Mouse (Mus musculus) embryonic facial prominence, embryonic 15.5 days (tissue): Measurements from ENCODE around the gene Gdf1. TPM values are rescaled to one million over a fixed set of nuclear protein-coding genes. Genes with fewer than 3 reads are reported as not detected.

Experiments
- ATAC-seq: fragments of 200-750 bp; cut with Nextera tagmentation; 2 replicates; pipeline ENCODE4 v1.8.0; 2017; ENCODE audit warnings: low read depth, moderate TSS enrichment; ENCODE audit not compliant: insufficient number of reproducible peaks, low FRiP score, low TSS enrichment
- H3K27ac ChIP-seq: fragments of 300-500 bp; sonication (generic); replicated peaks from 2 replicates; pipeline ENCODE4 v1.5.1; 2015; ENCODE audit warnings: mild to moderate bottlenecking, inconsistent platforms
- H3K27me3 ChIP-seq: fragments of 300-500 bp; sonication (generic); 2 replicates; pipeline ENCODE4 v1.6.1; 2015; ENCODE audit warnings: inconsistent platforms
- H3K36me3 ChIP-seq: fragments of 300-500 bp; sonication (generic); 2 replicates; pipeline ENCODE4 v1.6.1; 2015; ENCODE audit warnings: mild to moderate bottlenecking, inconsistent platforms
- H3K4me1 ChIP-seq: fragments of 300-500 bp; sonication (generic); 2 replicates; pipeline ENCODE4 v1.6.1; 2015; ENCODE audit warnings: inconsistent platforms
- H3K4me2 ChIP-seq: fragments of 300-500 bp; sonication (generic); replicated peaks from 2 replicates; pipeline ENCODE4 v1.6.1; 2015; ENCODE audit warnings: mild to moderate bottlenecking, inconsistent platforms
- H3K4me3 ChIP-seq: fragments of 300-500 bp; sonication (generic); replicated peaks from 2 replicates; pipeline ENCODE4 v1.5.1; 2015; ENCODE audit warnings: mild to moderate bottlenecking, inconsistent platforms
- H3K9ac ChIP-seq: fragments of 300-500 bp; sonication (generic); 2 replicates; pipeline ENCODE4 v1.6.1; 2015; ENCODE audit warnings: inconsistent platforms
- H3K9me3 ChIP-seq: fragments of 300-500 bp; sonication (generic); replicated peaks from 2 replicates; pipeline ENCODE4 v1.6.1; 2016; ENCODE audit warnings: inconsistent platforms
- WGBS: fragments of 180-500 bp; shearing (Covaris S2); methylation state at CpG from one replicate; pipeline ENCODE4 v1.1.7; 2015; 5-methylcytosine and 5-hydroxymethylcytosine counted together
- polyA plus RNA-seq: library from polyadenylated mRNA; unstranded; fragments of >200 nt; fragmentation: Nextera tagmentation; extraction: Ambion mirVana; gene quantifications from 2 replicates; pipeline ENCODE4 v1.2.1, GENCODE M21; 2015

Gdf1 gene
- polyA plus RNA-seq, 1 experiment from 2014 or later = 2.6 TPM

DNA sequence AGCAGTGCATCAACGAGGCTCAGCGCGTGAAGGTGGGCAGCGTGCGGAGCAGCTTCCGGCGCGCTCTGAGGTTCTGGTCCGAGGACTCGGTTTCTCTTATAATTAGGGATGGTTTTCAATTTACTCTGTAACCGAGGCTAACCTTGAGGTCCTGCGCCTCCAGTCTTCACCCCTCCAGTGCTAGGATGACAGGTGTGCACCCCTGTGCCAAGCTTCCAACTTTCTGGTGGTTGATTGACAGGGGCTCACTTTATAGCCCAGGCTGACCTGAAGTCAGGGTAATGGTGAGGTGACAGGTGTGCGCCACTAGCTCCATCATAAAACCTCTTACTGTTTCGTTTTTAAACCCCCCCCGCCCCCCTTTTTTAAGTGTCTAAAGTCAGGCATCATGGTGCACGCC lies 26.7 kb upstream of the Gdf1 start:
- Histone ChIP-seq H3K9me3 (no peaks in the 10 kb centered on the region), H3K4me2 (peak overlapping the region; percentile 82), H3K4me3 (peak overlapping the region; percentile 98), H3K9ac (peak overlapping the region; percentile 87), H3K4me1 (peaks cover 31% of the 10 kb centered on the region), H3K36me3 (peaks cover 53% of the 10 kb centered on the region), H3K27me3 (no peaks in the 10 kb centered on the region), H3K27ac (peak overlapping the region; percentile 90)
- WGBS = 3% methylated on average over 16 of the region's 16 CpGs
- ATAC-seq = no peak

DNA sequence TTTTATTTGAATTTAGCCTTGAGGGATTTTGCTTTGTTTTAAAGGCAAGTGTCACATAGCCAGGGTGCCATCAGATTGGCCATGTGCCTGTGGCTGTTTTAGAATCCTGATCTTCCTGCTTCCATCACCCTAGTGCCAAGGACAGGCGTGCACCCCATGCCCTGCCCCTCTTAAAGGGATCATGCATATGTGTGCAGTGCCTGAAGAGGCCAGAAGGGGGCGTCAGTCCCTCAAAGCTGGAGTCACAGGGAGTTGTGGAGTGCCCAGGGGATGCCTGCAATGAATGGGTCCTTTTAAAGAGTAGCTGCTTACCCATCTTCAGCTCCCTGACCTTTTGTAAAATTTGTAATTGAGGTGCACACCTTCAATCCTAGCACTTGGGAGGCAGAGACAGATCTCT lies 20.3 kb upstream of the Gdf1 start:
- Histone ChIP-seq H3K27ac (no peak overlapping the region), H3K27me3 (no peaks in the 10 kb centered on the region), H3K4me2 (no peak overlapping the region), H3K36me3 (peaks cover 88% of the 10 kb centered on the region), H3K4me3 (no peak overlapping the region), H3K9me3 (no peaks in the 10 kb centered on the region), H3K4me1 (peaks cover 7% of the 10 kb centered on the region), H3K9ac (no peak overlapping the region)
- ATAC-seq = no peak
- WGBS = 28% methylated on average over 2 of the region's 2 CpGs

DNA sequence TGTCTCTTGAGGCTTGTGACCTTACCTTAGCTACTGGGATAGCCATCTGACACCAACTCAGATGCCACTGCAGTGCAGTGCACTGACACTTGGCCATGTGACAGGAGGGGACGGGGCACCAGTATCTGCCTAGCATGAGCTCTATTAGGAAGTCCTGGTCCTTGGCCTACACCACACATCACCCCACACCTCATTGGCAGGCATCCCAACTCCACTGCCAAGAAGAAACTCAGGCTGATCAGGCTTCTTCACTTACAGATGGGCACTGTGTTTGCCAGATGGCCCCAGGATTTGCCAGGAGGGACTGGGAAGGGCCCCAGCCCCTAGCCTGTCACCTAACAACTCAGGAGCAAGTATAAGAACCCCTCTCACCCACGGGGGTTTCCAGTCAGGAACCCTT lies 16.2 kb upstream of the Gdf1 start:
- Histone ChIP-seq H3K4me1 (peaks cover 36% of the 10 kb centered on the region), H3K36me3 (peaks cover 49% of the 10 kb centered on the region), H3K27ac (no peak overlapping the region), H3K4me3 (no peak overlapping the region), H3K4me2 (no peak overlapping the region), H3K27me3 (no peaks in the 10 kb centered on the region), H3K9me3 (no peaks in the 10 kb centered on the region), H3K9ac (no peak overlapping the region)
- no peak for ATAC-seq
- WGBS = 85% methylated on average over 2 of the region's 2 CpGs

DNA sequence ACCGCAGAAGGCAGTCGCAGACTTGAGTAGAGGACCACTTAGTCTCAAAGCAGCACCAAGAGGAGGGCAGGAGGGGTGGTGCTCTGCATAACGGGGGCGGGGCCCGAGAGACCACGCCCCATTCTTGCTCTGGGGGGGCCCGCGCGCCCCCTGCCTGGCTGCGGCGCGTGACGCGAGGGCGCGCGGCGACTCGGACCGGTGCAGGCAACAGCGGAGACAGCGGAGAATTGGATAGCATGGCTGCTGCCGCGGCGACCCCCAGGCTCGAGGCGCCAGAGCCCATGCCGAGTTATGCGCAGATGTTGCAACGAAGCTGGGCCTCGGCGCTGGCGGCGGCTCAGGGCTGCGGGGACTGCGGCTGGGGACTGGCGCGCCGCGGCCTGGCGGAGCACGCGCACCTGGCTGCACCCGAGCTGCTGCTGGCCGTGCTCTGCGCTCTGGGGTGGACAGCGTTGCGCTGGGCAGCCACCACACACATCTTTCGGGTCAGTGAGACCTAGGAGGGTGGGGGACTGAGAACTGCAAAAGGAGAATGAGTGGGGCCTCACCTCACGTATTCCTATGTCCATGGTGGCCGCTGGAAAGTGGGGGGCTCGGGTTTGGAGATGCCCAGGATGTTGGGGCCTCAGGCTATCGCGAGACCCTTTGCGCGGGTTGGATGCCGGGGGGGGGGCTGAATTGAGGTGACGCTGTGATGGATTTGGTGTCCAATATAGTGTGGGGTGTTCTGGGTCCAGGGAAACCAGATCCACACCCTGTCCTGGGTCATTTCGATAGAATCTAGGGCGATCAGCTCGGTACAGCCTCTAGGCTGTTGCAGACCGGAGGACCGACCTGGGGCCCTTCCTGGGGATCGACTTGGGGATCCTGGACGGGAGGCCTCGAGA lies 13.8 kb upstream of the Gdf1 start, which contains the start of gene Cers1:
TSS of gene Cers1 (plus strand) at position 152 of the 887 bp plus-strand sequence.
- Histone ChIP-seq H3K4me2 (peak within 1 kb of the TSS; percentile 86), H3K9me3 (no peaks in the 10 kb centered on the region), H3K27ac (peak within 1 kb of the TSS; percentile 81), H3K4me3 (peak within 1 kb of the TSS; percentile 61), H3K36me3 (peaks cover 45% of the 10 kb centered on the region), H3K4me1 (peaks cover 36% of the 10 kb centered on the region), H3K9ac (peak within 1 kb of the TSS; percentile 64), H3K27me3 (no peaks in the 10 kb centered on the region)
- 3% methylated on average over 53 of the region's 66 CpGs for WGBS
- peak; percentile 81 for ATAC-seq

DNA sequence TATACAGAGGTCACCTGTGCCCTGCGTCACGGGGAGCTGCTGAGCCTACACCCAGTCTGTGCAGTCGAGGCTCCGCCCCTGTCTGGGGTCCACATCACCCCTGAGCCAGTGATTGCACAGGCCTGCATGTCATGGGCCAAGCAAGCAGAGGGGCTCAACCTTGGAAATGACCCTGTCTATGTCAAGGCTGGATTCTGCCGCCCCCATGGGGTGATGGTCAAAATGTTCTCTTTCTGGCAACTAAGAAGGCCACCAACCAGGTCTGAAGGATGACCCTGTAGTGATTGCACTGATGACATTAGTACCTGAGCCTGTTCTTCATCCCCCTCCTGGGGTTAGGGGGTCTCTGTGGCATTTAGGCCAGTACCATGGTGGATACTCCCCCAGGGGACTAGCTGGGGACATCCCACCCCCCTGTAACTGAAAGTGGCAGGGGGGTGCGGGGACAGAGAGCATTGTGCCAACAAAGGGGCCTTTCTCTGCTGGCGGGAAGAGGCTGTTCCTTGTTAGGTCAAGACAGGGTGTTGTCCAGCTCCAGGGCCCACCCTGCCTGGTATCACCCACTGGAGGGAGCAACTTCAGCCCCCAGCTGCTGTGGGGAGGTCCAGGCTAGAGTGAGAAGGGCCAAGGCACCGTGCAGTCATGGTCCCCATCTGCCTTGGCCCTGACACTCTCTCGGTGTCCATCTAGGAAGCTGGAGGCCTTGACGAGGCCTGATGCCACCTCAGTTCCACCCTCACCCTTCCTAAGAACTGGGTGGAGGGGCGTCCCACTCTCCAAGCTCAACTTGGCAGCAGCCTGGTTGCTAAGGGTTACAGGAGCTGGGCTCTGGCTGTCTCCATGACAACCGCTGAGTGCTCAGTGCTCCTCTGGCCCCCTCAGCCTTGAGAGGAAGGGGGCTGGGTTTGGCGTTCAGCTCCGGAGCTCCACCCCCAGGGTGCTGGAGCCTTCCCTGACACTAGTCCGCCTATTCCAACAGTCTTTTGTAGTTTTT lies 12.8 kb upstream of the Gdf1 start:
- Histone ChIP-seq H3K9ac (peak overlapping the region; percentile 64; the same call in 1 of the 2 replicates), H3K36me3 (peaks cover 35% of the 10 kb centered on the region), H3K4me2 (peak overlapping the region; percentile 86), H3K9me3 (no peaks in the 10 kb centered on the region), H3K27me3 (no peaks in the 10 kb centered on the region), H3K27ac (peak overlapping the region; percentile 81; the same call in 1 of the 2 replicates), H3K4me1 (peaks cover 36% of the 10 kb centered on the region), H3K4me3 (peak overlapping the region; percentile 61)
- peak; percentile 66 for ATAC-seq
- 13% methylated on average over 15 of the region's 15 CpGs for WGBS

DNA sequence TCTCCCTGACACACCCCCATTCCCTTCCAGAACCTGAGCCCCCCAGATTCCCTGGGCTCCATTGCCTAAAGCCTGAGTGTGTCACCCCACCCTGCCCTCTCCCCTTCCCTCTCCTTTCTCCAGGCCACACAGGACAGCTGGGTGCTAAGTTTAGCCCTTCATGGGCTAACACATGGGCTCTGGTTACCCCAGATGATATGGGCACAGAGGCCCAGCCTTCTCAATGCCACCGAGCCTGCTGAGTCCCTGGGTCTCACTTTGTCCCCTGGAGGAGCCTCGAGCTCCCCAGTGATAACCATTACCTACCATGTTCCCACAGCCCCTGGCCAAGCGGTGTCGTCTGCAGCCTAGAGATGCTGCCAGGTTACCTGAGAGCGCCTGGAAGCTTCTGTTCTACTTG lies 11.7 kb upstream of the Gdf1 start:
- Histone ChIP-seq H3K9ac (no peak overlapping the region), H3K9me3 (no peaks in the 10 kb centered on the region), H3K27ac (no peak overlapping the region), H3K4me3 (no peak overlapping the region), H3K4me1 (peaks cover 36% of the 10 kb centered on the region), H3K27me3 (no peaks in the 10 kb centered on the region), H3K4me2 (no peak overlapping the region), H3K36me3 (peaks cover 26% of the 10 kb centered on the region)
- no peak for ATAC-seq
- WGBS = 77% methylated on average over 5 of the region's 5 CpGs

DNA sequence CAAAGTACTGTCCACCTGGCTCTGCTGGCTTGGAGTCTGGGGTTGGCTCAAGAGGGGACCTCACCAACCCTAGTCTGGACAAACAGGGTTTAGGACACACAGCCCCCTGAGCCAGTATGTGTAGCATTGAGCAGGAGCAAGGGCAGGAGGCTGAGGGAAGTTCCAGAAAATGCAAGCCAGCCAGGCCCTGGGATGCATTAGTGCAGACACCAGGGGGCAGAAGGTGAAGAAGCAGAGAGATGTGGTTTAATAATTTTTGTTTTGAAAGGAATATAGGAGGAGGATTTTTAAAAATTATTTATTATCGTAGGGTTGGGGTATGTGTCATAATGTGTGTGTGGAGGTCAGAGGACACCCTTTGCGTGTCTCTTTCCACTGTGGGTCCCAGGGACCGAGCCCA lies 5.9 kb upstream of the Gdf1 start:
- WGBS = 93% methylated on average over 3 of the region's 3 CpGs
- no peaks in the 10 kb centered on the region for H3K4me1 ChIP-seq
- H3K4me3 ChIP-seq = no peak overlapping the region
- H3K4me2 ChIP-seq = no peak overlapping the region
- ATAC-seq = no peak
- no peak overlapping the region for H3K27ac ChIP-seq
- H3K27me3 ChIP-seq = no peaks in the 10 kb centered on the region
- no peaks in the 10 kb centered on the region for H3K9me3 ChIP-seq
- H3K9ac ChIP-seq = no peak overlapping the region
- peaks cover 37% of the 10 kb centered on the region for H3K36me3 ChIP-seq

DNA sequence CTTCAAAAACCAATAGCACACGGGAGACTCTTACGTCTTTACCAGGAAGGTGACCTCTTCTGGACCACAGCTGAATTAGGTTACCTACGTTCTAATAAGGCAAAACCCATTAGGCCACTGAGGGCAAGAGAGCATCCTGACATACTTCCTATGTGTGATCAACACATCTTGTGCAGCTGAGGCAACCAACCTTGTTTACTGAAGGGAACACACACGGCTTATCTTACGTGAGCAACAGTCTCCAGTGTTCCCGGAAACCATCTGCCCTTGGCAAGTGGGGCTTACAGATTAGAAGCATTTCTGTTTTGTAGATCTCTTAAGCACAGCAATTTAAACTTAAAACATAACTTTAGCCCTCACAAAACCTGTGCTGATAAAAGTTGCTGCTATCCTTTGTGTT lies 2.1 kb upstream of the Gdf1 start:
- no peak for ATAC-seq
- Histone ChIP-seq H3K4me2 (no peak overlapping the region), H3K4me3 (no peak overlapping the region), H3K27ac (no peak overlapping the region), H3K36me3 (peaks cover 36% of the 10 kb centered on the region), H3K9ac (no peak overlapping the region), H3K27me3 (0 out of 2 replicates have a peak, but pooled peaks cover 4% of the 10 kb centered on the region), H3K4me1 (peaks cover 26% of the 10 kb centered on the region), H3K9me3 (no peaks in the 10 kb centered on the region)
- WGBS = 93% methylated on average over 6 of the region's 6 CpGs

DNA sequence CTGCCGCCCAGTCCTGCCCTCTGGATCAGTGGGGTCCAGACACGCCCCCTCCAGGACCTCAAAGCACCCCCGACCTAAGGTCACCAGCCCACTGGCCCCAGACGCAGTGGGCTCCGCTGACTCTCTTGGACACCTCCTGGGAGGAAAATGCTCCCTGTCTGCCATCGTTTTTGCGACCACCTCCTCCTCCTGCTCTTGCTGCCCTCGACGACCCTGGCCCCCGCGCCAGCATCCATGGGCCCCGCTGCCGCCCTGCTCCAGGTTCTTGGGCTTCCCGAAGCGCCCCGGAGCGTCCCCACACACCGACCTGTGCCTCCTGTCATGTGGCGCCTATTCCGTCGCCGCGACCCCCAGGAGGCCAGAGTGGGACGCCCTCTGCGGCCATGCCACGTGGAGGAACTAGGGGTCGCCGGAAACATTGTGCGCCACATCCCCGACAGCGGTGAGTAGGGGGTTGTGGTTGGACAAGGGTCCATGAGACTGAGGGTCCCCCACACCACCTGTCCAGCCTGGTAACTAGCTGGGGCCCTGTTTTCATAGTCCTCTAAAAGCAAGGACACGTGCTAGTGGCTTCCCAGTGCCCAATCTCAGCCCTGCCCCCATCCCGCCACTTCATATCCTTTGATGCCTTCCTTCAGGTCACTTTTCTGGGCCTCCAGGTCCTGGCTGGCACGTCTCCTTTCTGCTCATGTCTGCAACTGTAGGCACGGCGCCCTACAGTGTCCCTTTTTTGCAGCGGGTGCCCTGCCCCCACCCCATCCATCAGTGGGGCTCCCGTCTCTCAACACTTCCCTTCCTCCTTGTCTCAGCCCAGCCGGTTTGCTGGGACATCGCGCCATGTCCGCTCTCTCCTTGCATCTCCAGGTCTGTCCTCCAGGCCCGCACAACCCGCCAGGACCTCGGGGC lies 471 bp downstream of the Gdf1 start:
- Histone ChIP-seq H3K9ac (no peak overlapping the region), H3K36me3 (peaks cover 49% of the 10 kb centered on the region), H3K4me2 (peak overlapping the region; percentile 34), H3K4me1 (peaks cover 27% of the 10 kb centered on the region), H3K9me3 (no peaks in the 10 kb centered on the region), H3K27ac (no peak overlapping the region), H3K4me3 (0 out of 2 replicates have a peak overlapping the region, but pooled peaks have one; percentile 4), H3K27me3 (0 out of 2 replicates have a peak, but pooled peaks cover 4% of the 10 kb centered on the region)
- WGBS = 15% methylated on average over 45 of the region's 45 CpGs
- 0 out of 2 replicates have a peak, but pooled peaks have one; percentile 16 for ATAC-seq

DNA sequence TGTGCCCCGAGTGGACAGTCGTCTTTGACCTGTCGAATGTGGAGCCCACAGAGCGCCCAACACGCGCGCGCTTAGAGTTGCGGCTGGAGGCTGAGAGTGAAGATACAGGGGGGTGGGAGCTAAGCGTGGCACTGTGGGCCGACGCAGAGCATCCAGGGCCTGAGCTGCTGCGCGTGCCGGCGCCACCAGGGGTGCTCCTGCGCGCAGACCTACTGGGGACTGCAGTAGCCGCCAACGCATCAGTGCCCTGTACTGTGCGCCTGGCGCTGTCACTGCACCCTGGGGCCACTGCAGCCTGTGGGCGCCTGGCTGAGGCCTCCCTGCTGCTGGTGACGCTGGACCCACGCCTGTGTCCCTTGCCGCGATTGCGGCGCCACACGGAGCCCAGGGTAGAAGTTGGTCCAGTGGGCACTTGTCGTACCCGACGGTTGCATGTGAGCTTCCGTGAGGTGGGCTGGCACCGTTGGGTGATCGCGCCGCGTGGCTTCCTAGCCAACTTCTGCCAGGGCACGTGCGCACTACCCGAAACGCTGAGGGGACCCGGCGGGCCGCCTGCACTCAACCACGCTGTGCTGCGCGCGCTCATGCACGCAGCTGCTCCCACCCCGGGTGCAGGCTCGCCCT lies 1.2 kb downstream of the Gdf1 start:
- Histone ChIP-seq H3K36me3 (peaks cover 57% of the 10 kb centered on the region), H3K4me2 (peak overlapping the region; percentile 34), H3K9ac (no peak overlapping the region), H3K27me3 (0 out of 2 replicates have a peak, but pooled peaks cover 4% of the 10 kb centered on the region), H3K4me3 (peak overlapping the region; percentile 4; the same call in 1 of the 2 replicates), H3K9me3 (no peaks in the 10 kb centered on the region), H3K4me1 (peaks cover 27% of the 10 kb centered on the region), H3K27ac (no peak overlapping the region)
- WGBS = 37% methylated on average over 53 of the region's 53 CpGs
- peak; percentile 29 for ATAC-seq
